Mouse (Mus musculus) midbrain, embryonic 12.5 days (tissue): ENCODE measurements around the gene Clcn7. TPM values are rescaled to one million over a fixed set of nuclear protein-coding genes. Genes with fewer than 3 reads are reported as not detected.

Source experiments
- ATAC-seq: fragments of 200-750 bp; cut with Nextera tagmentation; 2 replicates; pipeline ENCODE4 v1.8.0; 2017; ENCODE audit warnings: low read depth, moderate TSS enrichment, moderate library complexity; ENCODE audit not compliant: low FRiP score
- H3K27ac ChIP-seq: fragments of 300-500 bp; sonication (generic); replicated peaks from 2 replicates; pipeline ENCODE4 v1.5.1; 2016; ENCODE audit warnings: mild to moderate bottlenecking
- H3K27me3 ChIP-seq: fragments of 300-500 bp; sonication (generic); 2 replicates; pipeline ENCODE4 v1.6.1; 2016; ENCODE audit warnings: mild to moderate bottlenecking
- H3K36me3 ChIP-seq: fragments of 300-500 bp; sonication (generic); 2 replicates; pipeline ENCODE4 v1.6.1; 2016
- H3K4me1 ChIP-seq: fragments of 300-500 bp; sonication (generic); 2 replicates; pipeline ENCODE4 v1.6.1; 2016
- H3K4me2 ChIP-seq: fragments of 300-500 bp; sonication (generic); replicated peaks from 2 replicates; pipeline ENCODE4 v1.6.1; 2016; ENCODE audit warnings: mild to moderate bottlenecking, moderate library complexity
- H3K4me3 ChIP-seq: fragments of 300-500 bp; sonication (generic); 2 replicates; pipeline ENCODE4 v1.5.1; 2016; ENCODE audit warnings: mild to moderate bottlenecking
- H3K9ac ChIP-seq: fragments of 300-500 bp; sonication (generic); replicated peaks from 2 replicates; pipeline ENCODE4 v1.6.1; 2016; ENCODE audit warnings: mild to moderate bottlenecking, moderate library complexity
- H3K9me3 ChIP-seq: fragments of 300-500 bp; sonication (generic); 2 replicates; pipeline ENCODE4 v1.6.1; 2016; ENCODE audit warnings: mild to moderate bottlenecking
- WGBS: fragments of 180-500 bp; shearing (Covaris S2); methylation state at CpG from one replicate; pipeline ENCODE4 v1.1.7; 2016; 5-methylcytosine and 5-hydroxymethylcytosine counted together
- polyA plus RNA-seq: library from polyadenylated mRNA; unstranded; fragments of >200 nt; fragmentation: Nextera tagmentation; extraction: Ambion mirVana; gene quantifications from 2 replicates; pipeline ENCODE4 v1.2.1, GENCODE M21; 2016

The Clcn7 gene
- polyA plus RNA-seq: 26.8 and 28.7 TPM in 2 replicates

- peak; percentile 91 for ATAC-seq
- Histone ChIP-seq H3K36me3 (peaks cover 8% of the 10 kb centered on the region; the same call in 1 of the 2 replicates), H3K4me2 (peak within 1 kb of the TSS; percentile 74), H3K4me1 (peaks cover 12% of the 10 kb centered on the region), H3K9me3 (no peaks in the 10 kb centered on the region), H3K4me3 (peak within 1 kb of the TSS; percentile 89), H3K27ac (no peak within 1 kb of the TSS), H3K9ac (peak within 1 kb of the TSS; percentile 79), H3K27me3 (no peaks in the 10 kb centered on the region)
- WGBS: under 1% methylated on average over 40 of the region's 40 CpGs
Measured at GRCm38 (mm10) chr17:25133275-25133698, at the start of gene Clcn7. Gene Clcn7, plus strand, starts transcription at chr17:25133391.

- Histone ChIP-seq H3K4me1 (no peaks in the 10 kb centered on the region), H3K27ac (0 out of 2 replicates have a peak within 1 kb of the TSS, but pooled peaks have one; percentile 35), H3K4me2 (no peak within 1 kb of the TSS), H3K27me3 (no peaks in the 10 kb centered on the region), H3K9me3 (no peaks in the 10 kb centered on the region), H3K36me3 (peaks cover 22% of the 10 kb centered on the region), H3K4me3 (no peak within 1 kb of the TSS), H3K9ac (no peak within 1 kb of the TSS)
- 65% methylated on average over 7 of the region's 7 CpGs for WGBS
- ATAC-seq: no peak
Measured at GRCm38 (mm10) chr17:25083444-25083931, 49.7 kb upstream of the Clcn7 start, which contains the start of gene Tmem204. Gene Tmem204, minus strand, starts transcription at chr17:25083591.

GRCm38 (mm10) chr17:25084835-25085385 lies 48.3 kb upstream of the Clcn7 start:
- Histone ChIP-seq H3K4me1 (no peaks in the 10 kb centered on the region), H3K4me2 (no peak overlapping the region), H3K9me3 (no peaks in the 10 kb centered on the region), H3K27me3 (no peaks in the 10 kb centered on the region), H3K27ac (no peak overlapping the region), H3K9ac (no peak overlapping the region), H3K4me3 (no peak overlapping the region), H3K36me3 (peaks cover 34% of the 10 kb centered on the region)
- WGBS: 81% methylated on average over 13 of the region's 13 CpGs
- no peak for ATAC-seq

- H3K4me2 ChIP-seq: no peak overlapping the region
- H3K9ac ChIP-seq: no peak overlapping the region
- H3K36me3 ChIP-seq: peaks cover 30% of the 10 kb centered on the region
- H3K4me3 ChIP-seq: no peak overlapping the region
- no peaks in the 10 kb centered on the region for H3K4me1 ChIP-seq
- H3K9me3 ChIP-seq: no peaks in the 10 kb centered on the region
- ATAC-seq: no peak
- WGBS: 94% methylated on average over 7 of the region's 7 CpGs
- no peak overlapping the region for H3K27ac ChIP-seq
- no peaks in the 10 kb centered on the region for H3K27me3 ChIP-seq
Measured at GRCm38 (mm10) chr17:25086724-25087123, 46.5 kb upstream of the Clcn7 start.

- WGBS: 93% methylated on average over 10 of the region's 10 CpGs
- Histone ChIP-seq H3K4me1 (no peaks in the 10 kb centered on the region), H3K36me3 (peaks cover 50% of the 10 kb centered on the region), H3K9me3 (no peaks in the 10 kb centered on the region), H3K9ac (no peak overlapping the region), H3K27me3 (no peaks in the 10 kb centered on the region), H3K4me2 (no peak overlapping the region), H3K4me3 (no peak overlapping the region), H3K27ac (no peak overlapping the region)
- no peak for ATAC-seq
Measured at GRCm38 (mm10) chr17:25089158-25089557, 44.0 kb upstream of the Clcn7 start.

- no peak overlapping the region for H3K27ac ChIP-seq
- H3K36me3 ChIP-seq: peaks cover 50% of the 10 kb centered on the region
- ATAC-seq: no peak
- WGBS: 92% methylated on average over 10 of the region's 10 CpGs
- no peaks in the 10 kb centered on the region for H3K27me3 ChIP-seq
- H3K9me3 ChIP-seq: no peaks in the 10 kb centered on the region
- H3K4me3 ChIP-seq: no peak overlapping the region
- no peak overlapping the region for H3K4me2 ChIP-seq
- no peaks in the 10 kb centered on the region for H3K4me1 ChIP-seq
- H3K9ac ChIP-seq: no peak overlapping the region
Measured at GRCm38 (mm10) chr17:25090450-25090849, 42.7 kb upstream of the Clcn7 start.

GRCm38 (mm10) chr17:25096221-25096620 lies 37.0 kb upstream of the Clcn7 start:
- peaks cover 58% of the 10 kb centered on the region for H3K36me3 ChIP-seq
- H3K9ac ChIP-seq: no peak overlapping the region
- no peak overlapping the region for H3K27ac ChIP-seq
- no peaks in the 10 kb centered on the region for H3K27me3 ChIP-seq
- no peak overlapping the region for H3K4me3 ChIP-seq
- no peak overlapping the region for H3K4me2 ChIP-seq
- H3K9me3 ChIP-seq: no peaks in the 10 kb centered on the region
- WGBS: 89% methylated on average over 2 of the region's 2 CpGs
- H3K4me1 ChIP-seq: no peaks in the 10 kb centered on the region
- no peak for ATAC-seq

- H3K9ac ChIP-seq: no peak overlapping the region
- H3K4me2 ChIP-seq: no peak overlapping the region
- no peak overlapping the region for H3K27ac ChIP-seq
- no peak overlapping the region for H3K4me3 ChIP-seq
- H3K36me3 ChIP-seq: peaks cover 76% of the 10 kb centered on the region
- 91% methylated on average over 6 of the region's 6 CpGs for WGBS
- ATAC-seq: no peak
- no peaks in the 10 kb centered on the region for H3K27me3 ChIP-seq
- H3K4me1 ChIP-seq: no peaks in the 10 kb centered on the region
- no peaks in the 10 kb centered on the region for H3K9me3 ChIP-seq
Measured at GRCm38 (mm10) chr17:25100052-25100451, 33.1 kb upstream of the Clcn7 start.

GRCm38 (mm10) chr17:25101338-25101737 lies 31.9 kb upstream of the Clcn7 start:
- WGBS: 94% methylated on average over 11 of the region's 11 CpGs
- no peak overlapping the region for H3K27ac ChIP-seq
- no peaks in the 10 kb centered on the region for H3K4me1 ChIP-seq
- H3K4me3 ChIP-seq: no peak overlapping the region
- no peaks in the 10 kb centered on the region for H3K27me3 ChIP-seq
- H3K4me2 ChIP-seq: no peak overlapping the region
- H3K9me3 ChIP-seq: no peaks in the 10 kb centered on the region
- ATAC-seq: no peak
- H3K9ac ChIP-seq: no peak overlapping the region
- H3K36me3 ChIP-seq: peaks cover 89% of the 10 kb centered on the region

- peaks cover 83% of the 10 kb centered on the region for H3K36me3 ChIP-seq
- no peaks in the 10 kb centered on the region for H3K27me3 ChIP-seq
- 92% methylated on average over 6 of the region's 16 CpGs for WGBS
Measured at GRCm38 (mm10) chr17:25107786-25108185, 25.4 kb upstream of the Clcn7 start.

GRCm38 (mm10) chr17:25109578-25109977 lies 23.6 kb upstream of the Clcn7 start:
- ATAC-seq: no peak
- WGBS: 84% methylated on average over 2 of the region's 2 CpGs

More at GRCm38 (mm10) chr17:25107786-25108185, 25.4 kb upstream of the Clcn7 start:
- Histone ChIP-seq H3K4me3 (no peak overlapping the region), H3K27ac (no peak overlapping the region), H3K9ac (no peak overlapping the region), H3K4me2 (no peak overlapping the region), H3K4me1 (no peaks in the 10 kb centered on the region), H3K9me3 (no peaks in the 10 kb centered on the region)
- no peak for ATAC-seq

GRCm38 (mm10) chr17:25110590-25110989 lies 22.6 kb upstream of the Clcn7 start:
- Histone ChIP-seq H3K9me3 (no peaks in the 10 kb centered on the region), H3K4me3 (no peak overlapping the region), H3K4me1 (peaks cover 12% of the 10 kb centered on the region), H3K27me3 (no peaks in the 10 kb centered on the region), H3K4me2 (no peak overlapping the region), H3K9ac (no peak overlapping the region), H3K36me3 (peaks cover 64% of the 10 kb centered on the region), H3K27ac (no peak overlapping the region)
- ATAC-seq: no peak
- 99% methylated on average over 6 of the region's 6 CpGs for WGBS

More at GRCm38 (mm10) chr17:25109578-25109977, 23.6 kb upstream of the Clcn7 start:
- Histone ChIP-seq H3K4me2 (no peak overlapping the region), H3K27me3 (no peaks in the 10 kb centered on the region), H3K36me3 (peaks cover 74% of the 10 kb centered on the region), H3K9me3 (no peaks in the 10 kb centered on the region), H3K4me1 (peaks cover 4% of the 10 kb centered on the region), H3K9ac (no peak overlapping the region), H3K27ac (no peak overlapping the region), H3K4me3 (no peak overlapping the region)
